Mouse (Mus musculus) midbrain, postnatal 0 days (tissue): ENCODE results near the gene Cnst. TPM values are rescaled to one million over a fixed set of nuclear protein-coding genes. Genes with fewer than 3 reads are reported as not detected.

ENCODE experiments used
- ATAC-seq: fragments of 200-750 bp; cut with Nextera tagmentation; 2 replicates; pipeline ENCODE4 v1.8.0; 2017; ENCODE audit warnings: moderate number of reproducible peaks, mild to moderate bottlenecking, moderate TSS enrichment, moderate library complexity; ENCODE audit not compliant: low FRiP score
- DNase-seq: peaks from one replicate; pipeline ENCODE4 v3.0.0-alpha.2; 2015; ENCODE audit warnings: low spot score
- H3K27ac ChIP-seq: fragments of 300-500 bp; sonication (generic); 2 replicates; pipeline ENCODE4 v1.5.1; 2014; ENCODE audit warnings: low read depth, mild to moderate bottlenecking, low read length, mixed read lengths
- H3K27me3 ChIP-seq: fragments of 300-500 bp; sonication (generic); 2 replicates; pipeline ENCODE4 v1.6.1; 2014; ENCODE audit warnings: low read length, control low read depth, mixed read lengths; ENCODE audit not compliant: insufficient read depth
- H3K36me3 ChIP-seq: fragments of 300-500 bp; sonication (generic); 2 replicates; pipeline ENCODE4 v1.6.1; 2014; ENCODE audit warnings: low read length, control low read depth, mixed read lengths; ENCODE audit not compliant: insufficient read depth
- H3K4me1 ChIP-seq: fragments of 300-500 bp; sonication (generic); 2 replicates; pipeline ENCODE4 v1.6.1; 2014; ENCODE audit warnings: mild to moderate bottlenecking, control low read depth, antibody characterized with exemption, low read length, mixed read lengths; ENCODE audit not compliant: insufficient read depth
- H3K4me2 ChIP-seq: fragments of 300-500 bp; sonication (generic); 2 replicates; pipeline ENCODE4 v1.6.1; 2014; ENCODE audit warnings: low read depth, mild to moderate bottlenecking, low read length, mixed read lengths; ENCODE audit not compliant: poor library complexity, severe bottlenecking
- H3K4me3 ChIP-seq: fragments of 300-500 bp; sonication (generic); 2 replicates; pipeline ENCODE4 v1.5.1; 2014; ENCODE audit warnings: low read depth, mild to moderate bottlenecking, low read length, moderate library complexity
- H3K9ac ChIP-seq: fragments of 300-500 bp; sonication (generic); replicated peaks from 2 replicates; pipeline ENCODE4 v1.6.1; 2014; ENCODE audit warnings: mild to moderate bottlenecking, low read length, moderate library complexity, mixed read lengths; ENCODE audit not compliant: poor library complexity, severe bottlenecking
- H3K9me3 ChIP-seq: fragments of 300-500 bp; sonication (generic); 2 replicates; pipeline ENCODE4 v1.6.1; 2016; ENCODE audit warnings: low read length, control low read depth
- CTCF ChIP-seq: IDR thresholded peaks from 2 replicates; pipeline ENCODE4 v1.5.1; 2016; ENCODE audit warnings: antibody characterized with exemption, mild to moderate bottlenecking
- WGBS: fragments of 180-500 bp; shearing (Covaris S2); extraction: QIAGEN DNeasy Blood & Tissue Kit; methylation state at CpG from one replicate; pipeline ENCODE4 v1.1.7; 2014; 5-methylcytosine and 5-hydroxymethylcytosine counted together
- polyA plus RNA-seq: library from polyadenylated mRNA; unstranded; fragments of >200 nt; fragmentation: Nextera tagmentation; extraction: Ambion mirVana; gene quantifications from 2 replicates; pipeline ENCODE4 v1.2.1, GENCODE M21; 2015
- total RNA-seq: library from RNA; depleted of rRNA; stranded (reverse); fragments of >200 nt; gene quantifications from 2 replicates; pipeline ENCODE4 v1.2.3, GENCODE M21; 2014

The Cnst gene
- total and polyA plus RNA-seq, 2 experiments from 2014 or later = 16.5 to 36.8 TPM

DNA sequence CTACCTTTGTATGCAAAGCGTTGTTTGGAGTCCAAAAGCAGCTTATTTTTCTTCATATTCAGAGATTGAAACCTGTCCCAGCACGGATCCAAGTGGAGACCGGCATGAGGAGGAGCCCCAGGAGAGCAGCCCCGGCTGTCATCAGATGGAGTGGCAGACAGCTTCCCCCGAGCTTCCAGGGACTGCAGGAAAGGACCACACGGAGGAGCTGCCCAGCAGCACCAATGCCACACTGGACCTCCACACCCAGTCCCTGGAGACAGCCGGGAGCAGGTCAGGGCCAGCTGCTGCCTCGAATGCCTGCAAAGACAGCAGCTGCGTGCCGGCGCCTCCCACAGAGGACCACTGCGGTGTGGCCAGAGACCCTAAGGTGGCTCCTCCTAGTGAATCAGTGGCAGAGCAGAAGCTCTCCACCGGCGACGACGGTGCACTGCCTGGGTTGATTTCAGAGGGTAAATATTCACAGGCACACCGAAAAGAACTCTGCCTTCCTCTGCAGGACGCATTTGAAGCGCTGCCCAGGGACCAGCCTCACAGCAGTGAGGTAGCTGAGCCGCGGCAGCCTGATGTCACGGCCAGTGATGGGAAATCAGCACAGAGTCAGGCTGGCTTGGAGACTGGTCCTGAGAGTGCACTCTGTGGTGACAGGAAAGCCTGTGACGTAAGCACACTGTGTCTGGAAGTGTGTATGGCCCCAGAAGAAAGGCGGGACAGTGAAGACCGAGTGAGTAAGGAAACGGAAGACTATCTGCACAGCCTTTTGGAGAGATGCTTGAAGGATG lies 63.7 kb downstream of the Cnst start:
- no peak for ATAC-seq
- no peaks in the 10 kb centered on the region for H3K27me3 ChIP-seq
- H3K36me3 ChIP-seq = peaks cover 9% of the 10 kb centered on the region
- 51% methylated on average over 26 of the region's 26 CpGs for WGBS
- no peak overlapping the region for H3K9ac ChIP-seq
- no peak overlapping the region for H3K27ac ChIP-seq
- no peaks in the 10 kb centered on the region for H3K9me3 ChIP-seq
- TF ChIP-seq CTCF = no peak
- DNase-seq = no peak
- H3K4me1 ChIP-seq = no peaks in the 10 kb centered on the region
- H3K4me2 ChIP-seq = no peak overlapping the region
- no peak overlapping the region for H3K4me3 ChIP-seq

DNA sequence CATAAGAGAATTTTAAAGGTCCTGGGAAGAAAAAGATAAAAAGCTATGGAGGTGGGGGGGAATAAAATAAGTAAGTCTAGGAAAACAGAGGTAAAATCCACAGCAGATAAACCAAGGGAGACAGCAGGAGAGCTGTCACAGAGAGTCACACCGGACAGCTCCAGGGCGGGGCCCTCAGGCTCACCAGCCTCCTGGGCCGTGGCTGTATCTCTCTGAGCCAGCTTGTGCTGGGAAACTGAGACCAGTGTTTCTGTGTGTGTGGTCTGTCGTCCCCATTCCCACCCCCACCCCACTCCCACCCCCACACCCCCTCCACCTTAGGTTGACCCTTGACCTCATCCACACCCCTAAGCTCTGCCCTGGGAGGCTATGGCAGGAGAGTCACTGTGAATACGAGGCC lies 65.0 kb downstream of the Cnst start:
- Histone ChIP-seq H3K27ac (no peak overlapping the region), H3K36me3 (peaks cover 9% of the 10 kb centered on the region), H3K4me2 (no peak overlapping the region), H3K9me3 (no peaks in the 10 kb centered on the region), H3K27me3 (no peaks in the 10 kb centered on the region), H3K4me1 (no peaks in the 10 kb centered on the region), H3K4me3 (no peak overlapping the region), H3K9ac (no peak overlapping the region)
- DNase-seq = no peak
- ATAC-seq = no peak
- WGBS = 57% methylated on average over 5 of the region's 5 CpGs
- no peak for TF ChIP-seq CTCF

DNA sequence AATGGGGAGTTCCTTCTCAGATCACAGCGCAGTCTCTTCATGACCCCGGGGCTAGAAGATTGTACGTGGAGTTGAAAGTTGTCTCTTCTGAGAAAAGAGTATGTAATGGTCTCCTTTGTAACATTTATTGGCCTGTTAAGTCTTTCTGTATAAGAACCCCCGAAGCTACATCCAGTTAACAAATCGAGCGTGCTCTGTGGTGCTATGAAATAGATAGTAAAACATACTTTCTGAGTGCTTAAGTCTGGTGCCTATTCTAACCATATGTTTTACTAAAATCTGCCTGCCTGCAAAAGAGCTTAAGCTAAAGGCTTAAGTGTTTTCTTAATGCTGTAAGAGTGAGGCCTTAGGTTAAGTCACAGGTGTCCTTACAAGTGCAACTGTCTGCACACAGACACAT lies 66.2 kb downstream of the Cnst start:
- no peak for TF ChIP-seq CTCF
- 81% methylated on average over 6 of the region's 6 CpGs for WGBS

DNA sequence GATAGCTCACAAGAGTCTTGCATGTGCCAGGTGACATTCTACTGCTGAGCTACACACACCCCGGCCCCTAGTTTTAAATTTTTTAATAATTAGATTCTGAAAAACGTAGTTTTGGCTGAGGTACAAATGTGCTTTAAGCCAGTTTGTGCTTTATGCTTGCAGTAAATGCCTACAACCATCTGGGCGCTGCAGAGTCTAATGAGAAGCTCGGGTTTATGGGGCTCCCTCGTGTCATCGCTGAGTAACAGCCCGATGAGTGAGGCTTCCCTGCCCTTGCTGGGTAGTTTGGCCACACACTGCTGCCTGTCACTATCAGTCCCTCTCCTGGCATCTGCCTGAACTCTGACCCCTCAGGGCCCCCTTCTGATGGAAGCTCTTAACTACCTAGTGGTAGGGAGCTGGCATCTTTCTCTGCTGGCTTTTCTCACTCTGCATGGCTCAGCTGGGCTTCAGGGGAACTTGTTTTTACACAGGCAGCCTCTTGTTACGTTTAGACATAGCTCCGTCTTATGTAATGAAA lies 66.9 kb downstream of the Cnst start:
- WGBS = 74% methylated on average over 9 of the region's 9 CpGs
- TF ChIP-seq CTCF = no peak
- no peak overlapping the region for H3K4me2 ChIP-seq
- no peaks in the 10 kb centered on the region for H3K27me3 ChIP-seq
- no peak overlapping the region for H3K9ac ChIP-seq
- H3K9me3 ChIP-seq = no peaks in the 10 kb centered on the region
- H3K4me3 ChIP-seq = no peak overlapping the region
- DNase-seq (peak; percentile 16), ATAC-seq (no peak)
- peaks cover 9% of the 10 kb centered on the region for H3K36me3 ChIP-seq
- no peak overlapping the region for H3K27ac ChIP-seq
- no peaks in the 10 kb centered on the region for H3K4me1 ChIP-seq

More for the DNA sequence above, 66.2 kb downstream of the Cnst start:
- Histone ChIP-seq H3K9ac (no peak overlapping the region), H3K36me3 (peaks cover 9% of the 10 kb centered on the region), H3K4me1 (no peaks in the 10 kb centered on the region), H3K4me3 (no peak overlapping the region), H3K9me3 (no peaks in the 10 kb centered on the region), H3K27me3 (no peaks in the 10 kb centered on the region), H3K27ac (no peak overlapping the region), H3K4me2 (no peak overlapping the region)
- ATAC-seq (no peak), DNase-seq (no peak)

DNA sequence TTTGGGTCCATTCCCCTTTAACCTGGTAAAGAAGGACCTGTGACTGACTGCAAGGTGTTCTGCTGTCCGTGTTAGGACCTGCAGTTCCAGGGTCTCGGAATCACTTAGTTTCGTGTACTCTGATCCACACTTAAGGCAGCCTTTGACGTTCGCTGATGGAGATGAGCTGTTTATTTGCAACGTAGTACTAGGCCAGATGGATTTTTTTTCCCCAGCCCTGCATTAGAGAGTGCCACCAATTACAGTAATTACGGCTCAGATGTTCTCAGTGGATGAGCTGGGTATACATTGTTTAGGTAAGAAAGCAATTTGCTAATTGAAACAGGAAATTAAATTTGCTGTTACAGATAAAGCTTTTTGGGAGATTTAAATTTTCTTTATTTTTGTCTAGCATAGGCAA lies 71.3 kb downstream of the Cnst start:
- no peak for DNase-seq
- H3K27ac ChIP-seq = no peak overlapping the region

DNA sequence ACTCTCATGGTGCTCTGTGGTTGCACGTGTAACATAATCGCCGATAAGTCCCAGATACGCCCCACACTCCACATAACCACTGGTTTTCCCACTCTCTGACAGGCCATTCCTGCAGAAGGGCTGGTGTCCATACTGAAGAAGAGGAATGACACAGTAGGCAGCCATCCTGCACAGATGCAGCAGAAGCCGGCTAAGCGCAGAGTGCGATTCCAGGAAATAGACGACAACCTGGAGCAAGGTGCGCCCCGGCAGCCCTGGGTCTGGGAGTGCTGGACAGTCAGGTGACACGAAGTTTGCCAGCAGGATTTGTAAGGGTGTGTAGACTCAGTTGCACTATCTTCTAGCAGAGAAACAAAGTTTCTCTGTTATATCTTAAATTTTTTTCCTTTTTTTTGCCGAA lies 76.5 kb downstream of the Cnst start:
- no peak for ATAC-seq
- Histone ChIP-seq H3K9ac (no peak overlapping the region), H3K27me3 (no peaks in the 10 kb centered on the region), H3K9me3 (no peaks in the 10 kb centered on the region), H3K4me2 (no peak overlapping the region), H3K4me3 (no peak overlapping the region), H3K27ac (no peak overlapping the region), H3K36me3 (peaks cover 21% of the 10 kb centered on the region), H3K4me1 (no peaks in the 10 kb centered on the region)
- TF ChIP-seq CTCF = no peak
- WGBS = 94% methylated on average over 12 of the region's 12 CpGs
- no peak for DNase-seq

More for the DNA sequence above, 71.3 kb downstream of the Cnst start:
- 0 out of 2 replicates have a peak, but pooled peaks cover 3% of the 10 kb centered on the region for H3K36me3 ChIP-seq
- ATAC-seq = no peak
- no peaks in the 10 kb centered on the region for H3K27me3 ChIP-seq
- no peaks in the 10 kb centered on the region for H3K4me1 ChIP-seq
- H3K9ac ChIP-seq = no peak overlapping the region
- H3K4me2 ChIP-seq = no peak overlapping the region
- no peak for TF ChIP-seq CTCF
- no peaks in the 10 kb centered on the region for H3K9me3 ChIP-seq
- no peak overlapping the region for H3K4me3 ChIP-seq
- 90% methylated on average over 7 of the region's 7 CpGs for WGBS
